Mouse (Mus musculus) midbrain, embryonic 14.5 days (tissue): Measurements from ENCODE around the gene Nop53. TPM values are rescaled to one million over a fixed set of nuclear protein-coding genes. Genes with fewer than 3 reads are reported as not detected.

Experiments used
- ATAC-seq: fragments of 200-750 bp; cut with Nextera tagmentation; 2 replicates; pipeline ENCODE4 v1.8.0; 2017; ENCODE audit warnings: moderate number of reproducible peaks, moderate library complexity; ENCODE audit not compliant: low FRiP score, low TSS enrichment
- DNase-seq: peaks from one replicate; pipeline ENCODE4 v3.0.0-alpha.2; 2015
- H3K27ac ChIP-seq: fragments of 300-500 bp; sonication (generic); replicated peaks from 2 replicates; pipeline ENCODE4 v1.5.1; 2014; ENCODE audit warnings: mild to moderate bottlenecking, low read depth, low read length, moderate library complexity
- H3K27me3 ChIP-seq: fragments of 300-500 bp; sonication (generic); 2 replicates; pipeline ENCODE4 v1.6.1; 2014; ENCODE audit warnings: low read length, control low read depth, mixed read lengths; ENCODE audit not compliant: control insufficient read depth, insufficient read depth
- H3K36me3 ChIP-seq: fragments of 300-500 bp; sonication (generic); 2 replicates; pipeline ENCODE4 v1.6.1; 2014; ENCODE audit warnings: low read length, control low read depth; ENCODE audit not compliant: control insufficient read depth, insufficient read depth
- H3K4me1 ChIP-seq: fragments of 300-500 bp; sonication (generic); 2 replicates; pipeline ENCODE4 v1.6.1; 2014; ENCODE audit warnings: mild to moderate bottlenecking, antibody characterized with exemption, low read length, control low read depth; ENCODE audit not compliant: control insufficient read depth, insufficient read depth
- H3K4me2 ChIP-seq: fragments of 300-500 bp; sonication (generic); 2 replicates; pipeline ENCODE4 v1.6.1; 2014; ENCODE audit warnings: mild to moderate bottlenecking, low read length, moderate library complexity
- H3K4me3 ChIP-seq: fragments of 300-500 bp; sonication (generic); replicated peaks from 2 replicates; pipeline ENCODE4 v1.5.1; 2014; ENCODE audit warnings: low read depth, low read length
- H3K9ac ChIP-seq: fragments of 300-500 bp; sonication (generic); replicated peaks from 2 replicates; pipeline ENCODE4 v1.6.1; 2014; ENCODE audit warnings: mild to moderate bottlenecking, low read length, moderate library complexity
- H3K9me3 ChIP-seq: fragments of 300-500 bp; sonication (generic); 2 replicates; pipeline ENCODE4 v1.6.1; 2016; ENCODE audit warnings: low read length, control low read depth, mixed read lengths; ENCODE audit not compliant: control insufficient read depth
- WGBS: fragments of 180-500 bp; shearing (Covaris S2); extraction: QIAGEN DNeasy Blood & Tissue Kit; methylation state at CpG from one replicate; pipeline ENCODE4 v1.1.7; 2014; 5-methylcytosine and 5-hydroxymethylcytosine counted together
- polyA plus RNA-seq: library from polyadenylated mRNA; unstranded; fragments of >200 nt; fragmentation: Nextera tagmentation; extraction: Ambion mirVana; gene quantifications from 2 replicates; pipeline ENCODE4 v1.2.1, GENCODE M21; 2014

Gene Nop53
- polyA plus RNA-seq, 1 experiment from 2014 or later, result 136 TPM

DNA sequence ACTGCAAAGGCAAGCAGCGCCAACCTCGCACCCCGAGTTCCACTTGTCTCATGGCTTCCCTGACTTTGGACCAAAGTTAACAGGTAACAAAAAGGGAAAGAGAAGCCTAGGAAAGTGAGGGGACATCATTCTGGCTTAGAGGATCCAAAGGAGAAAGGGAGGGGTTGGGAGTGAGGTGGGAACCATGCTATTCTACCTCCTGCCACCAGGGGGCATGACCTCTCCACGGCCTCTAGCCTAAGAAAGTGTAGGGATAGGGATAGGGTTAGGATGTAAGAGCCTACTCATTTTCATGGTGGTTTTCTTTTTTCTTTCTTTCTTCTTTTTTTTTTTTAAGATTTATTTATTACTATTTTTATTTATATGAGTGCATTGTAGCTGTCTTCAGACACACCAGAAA lies 30.0 kb upstream of the Nop53 start:
- Histone ChIP-seq H3K4me2 (no peak overlapping the region), H3K27me3 (no peaks in the 10 kb centered on the region), H3K4me3 (no peak overlapping the region), H3K4me1 (no peaks in the 10 kb centered on the region), H3K36me3 (peaks cover 75% of the 10 kb centered on the region), H3K9me3 (no peaks in the 10 kb centered on the region), H3K9ac (no peak overlapping the region), H3K27ac (no peak overlapping the region)
- peak; percentile 63 for DNase-seq
- 84% methylated on average over 4 of the region's 4 CpGs for WGBS
- no peak for ATAC-seq

DNA sequence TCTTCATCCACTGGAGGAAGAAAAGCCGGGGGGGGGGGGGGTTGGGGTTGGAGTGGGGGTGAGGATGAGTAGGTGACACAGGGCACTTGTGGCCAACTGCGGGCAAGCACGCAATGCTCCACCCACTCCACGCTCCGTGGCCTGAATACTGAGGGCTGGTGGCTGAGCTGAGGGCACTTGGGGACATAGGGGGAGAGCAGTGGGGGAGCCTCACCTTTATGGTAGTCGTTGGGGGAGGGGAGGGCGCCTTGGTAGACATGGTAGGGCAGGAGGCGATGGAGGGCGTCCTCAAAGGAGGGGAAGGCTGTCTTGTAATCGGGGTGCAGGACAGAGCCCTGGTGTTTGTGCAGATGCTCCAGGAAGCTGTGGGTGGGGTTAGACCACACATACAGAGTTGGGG lies 29.6 kb upstream of the Nop53 start:
- Histone ChIP-seq H3K4me2 (no peak overlapping the region), H3K4me3 (no peak overlapping the region), H3K9ac (no peak overlapping the region), H3K9me3 (no peaks in the 10 kb centered on the region), H3K27me3 (no peaks in the 10 kb centered on the region), H3K36me3 (peaks cover 72% of the 10 kb centered on the region), H3K4me1 (no peaks in the 10 kb centered on the region), H3K27ac (no peak overlapping the region)
- DNase-seq (no peak), ATAC-seq (no peak)
- WGBS, result 96% methylated on average over 10 of the region's 10 CpGs

DNA sequence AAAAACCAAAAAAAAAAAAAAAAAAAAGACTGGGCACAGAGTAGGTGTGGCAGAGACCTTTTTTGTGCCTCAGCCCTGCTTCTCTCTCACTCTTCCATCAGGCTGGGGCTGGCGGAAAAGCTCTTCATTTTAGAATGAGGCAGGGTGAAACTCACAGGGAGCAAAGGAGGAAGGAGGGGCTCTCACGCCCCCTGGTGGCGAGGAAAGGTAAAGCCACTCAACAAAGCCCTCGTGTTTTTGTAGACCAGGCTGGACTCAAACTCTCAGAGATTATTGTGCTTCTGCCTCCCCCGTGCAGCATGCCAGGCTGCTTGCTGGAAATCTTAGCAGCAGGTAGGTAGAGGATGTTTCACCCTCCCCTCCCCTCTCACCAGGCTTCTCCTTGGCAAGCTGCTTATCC lies 28.8 kb upstream of the Nop53 start:
- ATAC-seq (no peak), DNase-seq (peak; percentile 51)
- no peaks in the 10 kb centered on the region for H3K27me3 ChIP-seq
- H3K9me3 ChIP-seq, result 0 out of 2 replicates have a peak, but pooled peaks cover 3% of the 10 kb centered on the region
- 60% methylated on average over 5 of the region's 5 CpGs for WGBS
- no peak overlapping the region for H3K27ac ChIP-seq
- no peak overlapping the region for H3K9ac ChIP-seq
- H3K4me1 ChIP-seq, result no peaks in the 10 kb centered on the region
- H3K36me3 ChIP-seq, result peaks cover 77% of the 10 kb centered on the region
- no peak overlapping the region for H3K4me2 ChIP-seq
- H3K4me3 ChIP-seq, result no peak overlapping the region

DNA sequence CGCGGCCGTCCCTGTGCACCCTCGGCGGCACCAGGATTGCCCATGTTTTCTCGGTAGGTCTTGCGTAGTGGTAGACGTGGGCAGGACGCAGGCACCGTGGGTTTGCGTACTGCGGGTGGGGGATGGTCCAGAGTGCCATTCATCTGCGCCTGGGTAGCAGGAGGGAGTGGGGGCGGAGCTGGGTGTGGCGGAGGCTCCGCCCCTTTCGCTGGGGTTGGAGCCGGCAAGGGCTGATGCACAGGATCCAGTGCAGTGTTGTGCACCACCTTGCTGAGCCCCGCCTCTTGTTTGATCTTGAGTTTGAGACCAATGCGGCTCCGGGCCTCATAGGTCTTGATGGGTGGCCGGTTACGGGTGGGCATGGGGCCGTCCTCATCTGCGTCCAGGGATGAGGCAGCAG lies 26.4 kb upstream of the Nop53 start:
- H3K4me3 ChIP-seq, result no peak overlapping the region
- no peak for DNase-seq
- H3K4me2 ChIP-seq, result no peak overlapping the region
- ATAC-seq, result no peak
- 0 out of 2 replicates have a peak, but pooled peaks cover 3% of the 10 kb centered on the region for H3K9me3 ChIP-seq
- no peak overlapping the region for H3K27ac ChIP-seq
- no peak overlapping the region for H3K9ac ChIP-seq
- peaks cover 57% of the 10 kb centered on the region for H3K36me3 ChIP-seq
- no peaks in the 10 kb centered on the region for H3K27me3 ChIP-seq
- H3K4me1 ChIP-seq, result no peaks in the 10 kb centered on the region
- WGBS, result 56% methylated on average over 25 of the region's 25 CpGs

DNA sequence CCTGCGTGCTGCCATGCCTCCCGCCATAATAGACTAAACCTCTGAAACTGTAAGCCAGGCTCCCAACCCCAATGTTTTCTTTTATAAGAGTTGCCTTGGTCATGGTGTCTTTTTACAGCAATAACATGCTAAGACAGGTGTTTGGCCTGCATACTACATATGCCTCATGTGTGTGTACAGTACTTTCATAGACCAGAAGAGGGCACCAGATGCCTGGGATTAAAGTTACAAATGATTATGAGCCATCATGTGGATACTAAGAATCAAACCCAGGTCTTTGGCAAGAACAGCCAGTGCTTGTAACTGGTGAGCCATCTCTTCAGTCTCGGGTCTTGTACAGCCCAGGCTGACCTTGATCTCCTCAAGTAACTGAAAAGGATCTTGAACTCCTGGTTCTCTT lies 23.8 kb upstream of the Nop53 start:
- H3K9me3 ChIP-seq, result 0 out of 2 replicates have a peak, but pooled peaks cover 3% of the 10 kb centered on the region
- H3K27ac ChIP-seq, result no peak overlapping the region
- H3K4me2 ChIP-seq, result no peak overlapping the region
- DNase-seq, result no peak
- no peak overlapping the region for H3K4me3 ChIP-seq
- H3K36me3 ChIP-seq, result peaks cover 36% of the 10 kb centered on the region
- no peaks in the 10 kb centered on the region for H3K4me1 ChIP-seq
- H3K27me3 ChIP-seq, result no peaks in the 10 kb centered on the region
- 86% methylated on average over 3 of the region's 3 CpGs for WGBS
- no peak for ATAC-seq
- no peak overlapping the region for H3K9ac ChIP-seq

DNA sequence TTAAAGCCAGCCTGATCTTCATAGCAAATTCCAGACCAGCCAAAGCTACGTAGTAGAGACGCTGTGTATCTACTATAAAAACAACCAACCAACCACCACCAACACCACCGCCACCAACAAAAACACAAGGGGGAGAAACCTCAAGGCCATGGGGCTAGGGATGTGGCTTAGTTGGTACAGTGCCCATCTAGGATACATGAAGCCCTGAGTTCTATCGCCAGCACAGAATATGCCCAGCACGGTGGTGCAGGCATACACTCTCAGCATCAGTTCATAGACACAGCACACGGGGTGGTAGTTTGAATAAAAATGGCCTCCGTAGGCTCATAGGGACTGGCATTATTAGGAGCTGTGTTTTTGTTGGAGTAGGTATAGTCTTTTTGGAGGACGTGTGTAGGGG lies 22.4 kb upstream of the Nop53 start:
- H3K4me2 ChIP-seq, result no peak overlapping the region
- H3K4me1 ChIP-seq, result no peaks in the 10 kb centered on the region
- no peaks in the 10 kb centered on the region for H3K27me3 ChIP-seq
- peaks cover 25% of the 10 kb centered on the region for H3K36me3 ChIP-seq
- H3K9me3 ChIP-seq, result 0 out of 2 replicates have a peak, but pooled peaks cover 3% of the 10 kb centered on the region
- ATAC-seq, result no peak
- H3K4me3 ChIP-seq, result no peak overlapping the region
- DNase-seq, result no peak
- H3K9ac ChIP-seq, result no peak overlapping the region
- H3K27ac ChIP-seq, result no peak overlapping the region
- 88% methylated on average over 8 of the region's 8 CpGs for WGBS

DNA sequence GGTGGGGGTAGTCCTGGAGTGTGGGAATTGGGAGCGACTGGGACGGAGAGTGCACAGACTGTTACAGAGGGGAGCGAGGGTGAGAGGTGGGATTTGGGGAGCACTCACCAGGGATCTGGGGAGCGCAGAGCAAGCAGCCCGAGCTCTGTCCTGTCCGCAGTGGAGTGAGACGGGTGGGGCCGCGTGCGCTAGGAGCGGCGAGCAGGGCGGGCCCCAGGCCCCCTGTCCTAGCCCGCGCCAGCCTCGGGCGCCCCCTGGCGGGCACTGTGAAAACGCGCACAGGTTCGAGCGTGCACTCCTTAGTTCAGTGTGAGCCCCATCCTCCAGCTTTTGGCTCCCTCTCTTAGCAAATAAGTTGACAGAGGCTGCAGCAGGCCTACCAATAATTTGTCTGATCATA lies 21.4 kb upstream of the Nop53 start, which contains the start of gene Ehd2:
Gene Ehd2, minus strand, starts transcription at position 256 of the 400 bp plus-strand sequence.
- DNase-seq (peak; percentile 73), ATAC-seq (peak; percentile 59)
- H3K27me3 ChIP-seq, result no peaks in the 10 kb centered on the region
- peak within 1 kb of the TSS; percentile 43 for H3K4me2 ChIP-seq
- H3K27ac ChIP-seq, result no peak within 1 kb of the TSS
- H3K4me1 ChIP-seq, result no peaks in the 10 kb centered on the region
- peak within 1 kb of the TSS; percentile 19 for H3K4me3 ChIP-seq
- H3K36me3 ChIP-seq, result peaks cover 16% of the 10 kb centered on the region
- WGBS, result 1% methylated on average over 22 of the region's 22 CpGs
- 0 out of 2 replicates have a peak, but pooled peaks cover 3% of the 10 kb centered on the region for H3K9me3 ChIP-seq
- H3K9ac ChIP-seq, result no peak within 1 kb of the TSS

DNA sequence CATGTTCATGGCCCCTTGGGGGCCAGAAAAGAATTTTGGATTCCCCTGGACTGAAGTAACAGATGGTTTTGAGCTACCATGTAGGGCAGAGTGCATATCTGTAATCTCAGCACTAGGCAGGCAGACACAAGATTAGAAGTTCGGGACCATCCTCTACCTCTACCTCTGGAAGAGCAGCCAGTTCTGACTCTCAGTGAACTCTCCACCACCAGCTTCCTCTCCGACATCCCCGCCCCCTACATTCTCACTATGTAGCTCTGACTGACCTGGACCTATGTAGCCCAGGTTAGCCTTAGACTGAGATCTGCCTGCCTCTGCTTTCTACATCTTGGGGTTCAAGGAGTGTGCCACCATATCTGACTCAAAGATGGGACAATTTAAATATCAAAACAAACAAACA lies 20.6 kb upstream of the Nop53 start:
- no peak overlapping the region for H3K4me2 ChIP-seq
- no peak for ATAC-seq

DNA sequence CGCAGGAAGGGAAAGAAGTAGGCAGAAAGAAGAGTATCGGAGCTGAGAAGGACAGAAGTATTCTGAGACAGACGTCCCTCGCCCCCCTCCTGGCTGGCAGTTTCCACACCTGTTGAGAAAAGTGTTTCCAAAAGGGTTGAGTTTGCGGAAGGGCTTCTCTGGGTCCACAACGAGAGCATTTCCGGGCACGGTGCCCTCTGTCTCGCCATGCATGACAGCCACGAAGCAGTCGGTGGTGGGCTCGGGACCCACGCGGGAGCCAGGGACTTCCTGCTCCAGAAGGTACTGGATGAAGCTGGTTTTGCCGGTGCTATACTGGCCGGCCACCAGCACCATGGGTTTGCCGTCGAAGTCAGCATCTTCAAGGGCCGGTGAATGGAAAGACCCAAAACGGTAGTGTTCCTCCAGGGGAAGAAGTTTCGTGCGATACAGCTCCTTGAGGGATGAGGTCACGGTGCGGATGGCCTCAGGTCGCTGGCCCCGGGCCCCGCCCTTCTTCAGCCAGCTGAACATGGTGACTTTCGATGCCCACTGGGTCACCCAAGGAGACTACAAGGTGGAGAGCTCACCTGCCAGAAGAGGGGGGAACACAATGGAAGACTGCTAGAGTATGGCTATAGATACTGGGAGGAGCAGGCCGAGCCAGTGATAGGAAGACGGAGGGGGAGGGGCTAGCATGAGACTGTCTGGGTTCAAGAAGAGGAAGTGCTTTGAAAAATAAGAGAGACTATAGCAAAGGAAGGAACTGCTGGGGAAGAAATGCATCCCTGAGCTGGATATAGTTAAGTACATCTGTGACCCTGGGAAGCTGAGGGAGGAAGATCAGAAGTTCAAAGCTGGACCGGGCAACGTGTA lies 18.2 kb upstream of the Nop53 start:
- H3K9me3 ChIP-seq, result no peaks in the 10 kb centered on the region
- no peaks in the 10 kb centered on the region for H3K27me3 ChIP-seq
- 90% methylated on average over 32 of the region's 32 CpGs for WGBS
- H3K4me1 ChIP-seq, result no peaks in the 10 kb centered on the region
- no peak overlapping the region for H3K4me3 ChIP-seq
- no peak for DNase-seq
- H3K27ac ChIP-seq, result no peak overlapping the region
- H3K9ac ChIP-seq, result no peak overlapping the region
- H3K36me3 ChIP-seq, result no peaks in the 10 kb centered on the region
- no peak for ATAC-seq
- H3K4me2 ChIP-seq, result no peak overlapping the region

More for the DNA sequence above, 20.6 kb upstream of the Nop53 start:
- WGBS, result 77% methylated on average over 3 of the region's 3 CpGs
- Histone ChIP-seq H3K9me3 (0 out of 2 replicates have a peak, but pooled peaks cover 3% of the 10 kb centered on the region), H3K9ac (no peak overlapping the region), H3K4me3 (no peak overlapping the region), H3K27me3 (no peaks in the 10 kb centered on the region), H3K36me3 (peaks cover 8% of the 10 kb centered on the region), H3K4me1 (no peaks in the 10 kb centered on the region), H3K27ac (no peak overlapping the region)
- no peak for DNase-seq
